Mouse (Mus musculus) embryonic facial prominence, embryonic 15.5 days (tissue): ENCODE measurements at regions not wholly inside any gene's neighbourhood (a gene's known extent, or its start where the extent isn't known, plus 50 kb on each side); places are given as distances from the start of the nearest gene placed in this dataset.

Source experiments
- ATAC-seq: fragments of 200-750 bp; cut with Nextera tagmentation; 2 replicates; pipeline ENCODE4 v1.8.0; 2017; ENCODE audit warnings: low read depth, moderate TSS enrichment; ENCODE audit not compliant: insufficient number of reproducible peaks, low FRiP score, low TSS enrichment
- H3K27ac ChIP-seq: fragments of 300-500 bp; sonication (generic); replicated peaks from 2 replicates; pipeline ENCODE4 v1.5.1; 2015; ENCODE audit warnings: mild to moderate bottlenecking, inconsistent platforms
- H3K27me3 ChIP-seq: fragments of 300-500 bp; sonication (generic); 2 replicates; pipeline ENCODE4 v1.6.1; 2015; ENCODE audit warnings: inconsistent platforms
- H3K36me3 ChIP-seq: fragments of 300-500 bp; sonication (generic); 2 replicates; pipeline ENCODE4 v1.6.1; 2015; ENCODE audit warnings: mild to moderate bottlenecking, inconsistent platforms
- H3K4me1 ChIP-seq: fragments of 300-500 bp; sonication (generic); 2 replicates; pipeline ENCODE4 v1.6.1; 2015; ENCODE audit warnings: inconsistent platforms
- H3K4me2 ChIP-seq: fragments of 300-500 bp; sonication (generic); replicated peaks from 2 replicates; pipeline ENCODE4 v1.6.1; 2015; ENCODE audit warnings: mild to moderate bottlenecking, inconsistent platforms
- H3K4me3 ChIP-seq: fragments of 300-500 bp; sonication (generic); replicated peaks from 2 replicates; pipeline ENCODE4 v1.5.1; 2015; ENCODE audit warnings: mild to moderate bottlenecking, inconsistent platforms
- H3K9ac ChIP-seq: fragments of 300-500 bp; sonication (generic); 2 replicates; pipeline ENCODE4 v1.6.1; 2015; ENCODE audit warnings: inconsistent platforms
- H3K9me3 ChIP-seq: fragments of 300-500 bp; sonication (generic); replicated peaks from 2 replicates; pipeline ENCODE4 v1.6.1; 2016; ENCODE audit warnings: inconsistent platforms
- WGBS: fragments of 180-500 bp; shearing (Covaris S2); methylation state at CpG from one replicate; pipeline ENCODE4 v1.1.7; 2015; 5-methylcytosine and 5-hydroxymethylcytosine counted together

- H3K27ac ChIP-seq, result no peak overlapping the region
- H3K4me2 ChIP-seq, result no peak overlapping the region
- no peak overlapping the region for H3K9ac ChIP-seq
- no peak overlapping the region for H3K4me3 ChIP-seq
- H3K9me3 ChIP-seq, result no peaks in the 10 kb centered on the region
- 0 out of 2 replicates have a peak, but pooled peaks cover 5% of the 10 kb centered on the region for H3K4me1 ChIP-seq
- H3K27me3 ChIP-seq, result no peaks in the 10 kb centered on the region
- 77% methylated on average over 6 of the region's 6 CpGs for WGBS
- no peaks in the 10 kb centered on the region for H3K36me3 ChIP-seq
- ATAC-seq, result no peak
Observed at GRCm38 (mm10) chr9:33060636-33061264, 424.7 kb downstream of the Ets1 start.

- H3K27me3 ChIP-seq, result no peaks in the 10 kb centered on the region
- 29% methylated on average over 4 of the region's 4 CpGs for WGBS
- no peak overlapping the region; the same call in 1 of the 2 replicates for H3K27ac ChIP-seq
- peak; percentile 86 for ATAC-seq
- no peak overlapping the region for H3K4me2 ChIP-seq
- no peaks in the 10 kb centered on the region for H3K36me3 ChIP-seq
- H3K9ac ChIP-seq, result no peak overlapping the region
- no peak overlapping the region for H3K4me3 ChIP-seq
- H3K4me1 ChIP-seq, result 0 out of 2 replicates have a peak, but pooled peaks cover 5% of the 10 kb centered on the region
- no peaks in the 10 kb centered on the region for H3K9me3 ChIP-seq
Observed at GRCm38 (mm10) chr9:33062476-33062875, 426.5 kb downstream of the Ets1 start.

GRCm38 (mm10) chr9:33065331-33065730, 429.3 kb downstream of the Ets1 start:
- Histone ChIP-seq H3K27ac (no peak overlapping the region), H3K36me3 (no peaks in the 10 kb centered on the region), H3K9me3 (no peaks in the 10 kb centered on the region), H3K4me2 (no peak overlapping the region), H3K4me1 (peaks cover 5% of the 10 kb centered on the region; the same call in 1 of the 2 replicates), H3K27me3 (no peaks in the 10 kb centered on the region), H3K4me3 (no peak overlapping the region), H3K9ac (no peak overlapping the region)
- WGBS, result 93% methylated on average over 3 of the region's 3 CpGs
- ATAC-seq, result no peak

GRCm38 (mm10) chr9:33067521-33067920, 431.5 kb downstream of the Ets1 start:
- Histone ChIP-seq H3K4me3 (no peak overlapping the region), H3K27me3 (no peaks in the 10 kb centered on the region), H3K4me1 (no peaks in the 10 kb centered on the region; the same call in 1 of the 2 replicates), H3K9me3 (no peaks in the 10 kb centered on the region), H3K9ac (no peak overlapping the region), H3K27ac (no peak overlapping the region), H3K36me3 (no peaks in the 10 kb centered on the region), H3K4me2 (no peak overlapping the region)
- no peak for ATAC-seq
- WGBS, result 78% methylated on average over 1 of the region's 1 CpGs

- WGBS, result 29% methylated on average over 3 of the region's 3 CpGs
- H3K36me3 ChIP-seq, result no peaks in the 10 kb centered on the region
- no peaks in the 10 kb centered on the region; the same call in 1 of the 2 replicates for H3K4me1 ChIP-seq
- ATAC-seq, result no peak
- H3K4me2 ChIP-seq, result no peak overlapping the region
- no peak overlapping the region for H3K9ac ChIP-seq
- H3K9me3 ChIP-seq, result no peaks in the 10 kb centered on the region
- no peak overlapping the region for H3K27ac ChIP-seq
- H3K27me3 ChIP-seq, result no peaks in the 10 kb centered on the region
- no peak overlapping the region for H3K4me3 ChIP-seq
Observed at GRCm38 (mm10) chr9:33070116-33070515, 434.1 kb downstream of the Ets1 start.

- 56% methylated on average over 3 of the region's 3 CpGs for WGBS
Observed at GRCm38 (mm10) chr9:33080271-33080670, 444.2 kb downstream of the Ets1 start.

GRCm38 (mm10) chr9:33080774-33081173, 444.8 kb downstream of the Ets1 start:
- Histone ChIP-seq H3K9me3 (no peaks in the 10 kb centered on the region), H3K27me3 (no peaks in the 10 kb centered on the region), H3K27ac (no peak overlapping the region), H3K4me3 (no peak overlapping the region), H3K36me3 (no peaks in the 10 kb centered on the region), H3K4me2 (no peak overlapping the region), H3K4me1 (peaks cover 6% of the 10 kb centered on the region; the same call in 1 of the 2 replicates), H3K9ac (no peak overlapping the region)
- no peak for ATAC-seq
- WGBS, result 33% methylated on average over 6 of the region's 6 CpGs

More at GRCm38 (mm10) chr9:33080271-33080670, 444.2 kb downstream of the Ets1 start:
- H3K9ac ChIP-seq, result no peak overlapping the region
- no peaks in the 10 kb centered on the region for H3K9me3 ChIP-seq
- H3K4me2 ChIP-seq, result no peak overlapping the region
- no peaks in the 10 kb centered on the region for H3K36me3 ChIP-seq
- H3K4me3 ChIP-seq, result no peak overlapping the region
- H3K4me1 ChIP-seq, result peaks cover 6% of the 10 kb centered on the region; the same call in 1 of the 2 replicates
- no peaks in the 10 kb centered on the region for H3K27me3 ChIP-seq
- 0 out of 2 replicates have a peak overlapping the region, but pooled peaks have one; percentile 9 for H3K27ac ChIP-seq
- ATAC-seq, result no peak

GRCm38 (mm10) chr9:33089977-33090376, 454.0 kb downstream of the Ets1 start:
- Histone ChIP-seq H3K27ac (no peak overlapping the region), H3K36me3 (no peaks in the 10 kb centered on the region), H3K9me3 (no peaks in the 10 kb centered on the region), H3K4me1 (no peaks in the 10 kb centered on the region), H3K4me2 (no peak overlapping the region), H3K9ac (no peak overlapping the region), H3K4me3 (no peak overlapping the region), H3K27me3 (no peaks in the 10 kb centered on the region)
- 70% methylated on average over 3 of the region's 3 CpGs for WGBS
- ATAC-seq, result no peak

- Histone ChIP-seq H3K36me3 (no peaks in the 10 kb centered on the region), H3K4me1 (no peaks in the 10 kb centered on the region), H3K9me3 (no peaks in the 10 kb centered on the region), H3K27me3 (no peaks in the 10 kb centered on the region), H3K4me2 (no peak overlapping the region), H3K27ac (no peak overlapping the region), H3K4me3 (no peak overlapping the region), H3K9ac (no peak overlapping the region)
- WGBS, result 70% methylated on average over 3 of the region's 3 CpGs
- ATAC-seq, result no peak
Observed at GRCm38 (mm10) chr9:33091664-33092063, 455.6 kb downstream of the Ets1 start.

- H3K4me2 ChIP-seq, result no peak overlapping the region
- no peaks in the 10 kb centered on the region for H3K9me3 ChIP-seq
- H3K27me3 ChIP-seq, result no peaks in the 10 kb centered on the region
- no peak overlapping the region for H3K9ac ChIP-seq
- H3K27ac ChIP-seq, result no peak overlapping the region
- no peak overlapping the region for H3K4me3 ChIP-seq
- no peaks in the 10 kb centered on the region for H3K4me1 ChIP-seq
- ATAC-seq, result no peak
- WGBS, result 0% methylated on average over 3 of the region's 3 CpGs
- H3K36me3 ChIP-seq, result no peaks in the 10 kb centered on the region
Observed at GRCm38 (mm10) chr9:33095654-33096053, 459.6 kb downstream of the Ets1 start.

GRCm38 (mm10) chr9:33101206-33101605, 465.2 kb downstream of the Ets1 start:
- Histone ChIP-seq H3K9me3 (no peaks in the 10 kb centered on the region), H3K27me3 (no peaks in the 10 kb centered on the region), H3K4me2 (no peak overlapping the region), H3K27ac (no peak overlapping the region), H3K4me3 (no peak overlapping the region), H3K4me1 (no peaks in the 10 kb centered on the region), H3K36me3 (no peaks in the 10 kb centered on the region), H3K9ac (no peak overlapping the region)
- no peak for ATAC-seq
- WGBS, result 69% methylated on average over 3 of the region's 3 CpGs

GRCm38 (mm10) chr9:33104623-33105074, 468.6 kb downstream of the Ets1 start:
- H3K27me3 ChIP-seq, result no peaks in the 10 kb centered on the region
- H3K4me2 ChIP-seq, result no peak overlapping the region
- ATAC-seq, result no peak
- H3K4me1 ChIP-seq, result no peaks in the 10 kb centered on the region
- WGBS, result 15% methylated on average over 3 of the region's 3 CpGs
- H3K9me3 ChIP-seq, result no peaks in the 10 kb centered on the region
- no peak overlapping the region for H3K4me3 ChIP-seq
- H3K9ac ChIP-seq, result no peak overlapping the region
- no peak overlapping the region for H3K27ac ChIP-seq
- no peaks in the 10 kb centered on the region for H3K36me3 ChIP-seq
